Mouse (Mus musculus) embryo, embryonic 11.5 days (tissue): ENCODE data around the gene Abcc5.
"Not testable (repeated sequence)": the region's sequence is repeated elsewhere in the genome, so short reads cannot be mapped to it uniquely, and the experiment has no call there.

ENCODE experiments used
- DNase-seq: peaks from one replicate; pipeline ENCODE4 v3.0.0-alpha.2; 2012; ENCODE audit warnings: low read depth, low spot score

Gene Abcc5

DNA sequence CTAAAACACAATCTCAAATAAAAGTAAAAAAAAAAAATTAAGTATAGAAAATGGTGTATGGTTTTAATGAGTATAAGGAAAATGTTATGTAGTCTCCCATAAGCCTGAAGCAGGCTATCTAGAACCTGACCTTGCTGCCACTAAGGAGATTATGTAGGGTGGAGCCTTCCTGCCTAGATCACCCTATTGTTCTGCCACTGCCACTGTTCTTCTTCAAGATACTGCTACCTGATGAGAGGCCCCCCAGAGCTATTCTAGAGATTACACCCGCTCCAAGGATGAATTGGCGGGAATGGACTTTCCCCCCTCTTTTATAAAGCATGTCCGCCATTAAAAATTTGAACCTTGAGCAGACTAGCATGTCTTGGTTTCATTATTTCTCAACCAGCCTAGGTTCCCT, 64.7 kb downstream of the Abcc5 start:
- not testable (repeated sequence) for DNase-seq

DNA sequence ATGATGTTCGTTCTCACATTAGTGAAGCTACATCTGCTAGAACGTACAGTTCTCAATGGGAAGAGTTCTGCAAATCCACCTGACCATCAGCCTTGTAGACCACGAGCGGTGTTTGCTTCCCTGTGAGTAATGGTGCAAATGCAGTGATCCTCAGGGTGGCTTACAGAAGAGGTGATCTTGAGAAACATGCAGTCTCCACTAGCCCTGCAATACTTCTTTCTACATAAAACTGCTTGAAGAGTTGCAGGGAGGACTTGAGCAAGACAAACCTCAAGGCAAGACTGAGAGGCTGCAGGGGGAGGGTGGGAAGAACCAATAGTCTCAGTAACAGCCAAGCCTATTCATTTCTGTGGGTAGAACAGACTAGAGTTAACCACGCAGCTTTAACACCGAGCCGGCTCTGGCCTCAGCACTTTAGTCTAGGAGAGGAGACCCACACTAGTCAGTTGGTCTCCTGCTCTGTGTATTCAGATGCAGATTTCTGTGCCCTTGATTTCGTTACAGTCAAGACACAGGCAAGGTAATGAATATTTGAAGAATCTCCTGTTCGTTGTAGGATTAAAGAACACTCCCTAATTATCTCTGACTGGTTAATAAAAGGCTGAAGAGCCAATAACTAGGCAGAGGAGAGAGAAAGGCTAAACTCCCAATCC, 66.4 kb downstream of the Abcc5 start:
- DNase-seq, result no peak

DNA sequence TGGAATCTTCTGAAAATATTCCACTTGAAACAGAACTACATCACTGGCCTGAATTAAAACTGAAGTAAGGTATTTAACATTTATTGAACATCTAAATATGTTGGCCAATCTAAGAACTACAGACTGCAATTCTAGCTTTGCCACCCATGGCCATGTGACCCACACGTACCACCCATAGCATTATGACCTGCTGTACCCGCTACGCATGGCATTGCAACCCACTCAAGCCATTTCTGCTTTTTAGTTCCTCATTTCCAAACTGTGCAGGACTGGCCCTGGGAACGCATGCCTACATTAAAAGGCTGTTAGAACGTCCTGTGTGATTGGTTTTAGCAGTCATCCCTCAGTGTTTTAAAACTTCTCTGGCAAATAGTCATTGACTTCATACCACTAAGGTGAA, 68.4 kb downstream of the Abcc5 start:
- no peak for DNase-seq

DNA sequence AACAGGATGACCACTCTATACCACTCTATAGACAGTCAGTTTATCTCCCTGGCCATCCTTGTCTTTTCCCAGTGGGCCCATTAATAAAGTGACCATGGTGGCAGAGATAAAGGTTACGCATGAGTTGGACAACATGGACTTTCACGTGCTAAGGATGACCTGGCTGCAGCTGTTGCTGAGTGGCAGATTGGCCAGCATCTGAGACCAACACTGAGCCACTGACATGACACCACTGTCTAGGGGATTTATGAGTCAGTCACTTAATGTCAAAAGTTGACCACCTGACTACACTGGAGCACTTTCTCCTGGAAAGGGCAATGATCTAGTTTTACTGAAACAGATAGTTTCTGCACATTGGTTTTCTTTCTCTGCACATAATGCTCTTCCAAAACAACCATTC, 71.4 kb downstream of the Abcc5 start:
- DNase-seq, result no peak

DNA sequence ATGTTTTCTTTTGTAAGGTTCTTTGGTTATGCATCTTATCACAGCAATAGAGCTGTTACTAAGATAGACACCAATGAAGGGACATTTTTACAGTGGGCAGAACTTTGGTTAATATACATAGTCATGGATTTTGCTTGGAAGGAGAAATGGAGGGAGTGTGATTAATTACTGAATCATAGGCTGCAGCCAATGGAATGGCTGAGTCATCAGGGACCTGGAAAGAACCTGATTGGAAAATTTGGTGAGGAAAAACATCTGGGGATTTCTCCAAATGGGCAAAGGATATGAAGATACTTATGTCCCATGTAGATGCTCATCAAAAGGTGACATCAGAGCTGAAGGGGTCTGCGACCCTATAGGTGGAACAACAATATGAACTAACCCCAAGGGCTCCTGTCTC, 72.2 kb downstream of the Abcc5 start:
- no peak for DNase-seq

DNA sequence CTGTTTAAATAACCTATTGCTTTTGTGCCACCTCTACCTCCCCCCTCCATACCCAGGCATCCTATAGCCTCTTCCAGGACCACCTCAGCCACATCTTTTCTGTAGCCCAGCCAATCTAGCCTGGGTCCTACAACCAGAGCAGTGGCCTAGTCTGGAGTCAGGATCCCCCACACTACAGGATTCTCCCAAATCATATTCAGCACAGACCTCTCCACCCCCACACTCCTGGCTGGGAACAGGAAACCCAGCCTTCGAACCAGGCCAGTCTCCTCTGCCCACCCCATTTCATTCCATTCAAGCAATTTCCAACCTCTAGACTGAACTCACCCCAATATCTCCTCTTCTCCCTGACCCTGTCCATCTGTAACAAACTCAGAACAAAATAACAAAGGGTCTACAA, 80.7 kb downstream of the Abcc5 start:
- no peak for DNase-seq

DNA sequence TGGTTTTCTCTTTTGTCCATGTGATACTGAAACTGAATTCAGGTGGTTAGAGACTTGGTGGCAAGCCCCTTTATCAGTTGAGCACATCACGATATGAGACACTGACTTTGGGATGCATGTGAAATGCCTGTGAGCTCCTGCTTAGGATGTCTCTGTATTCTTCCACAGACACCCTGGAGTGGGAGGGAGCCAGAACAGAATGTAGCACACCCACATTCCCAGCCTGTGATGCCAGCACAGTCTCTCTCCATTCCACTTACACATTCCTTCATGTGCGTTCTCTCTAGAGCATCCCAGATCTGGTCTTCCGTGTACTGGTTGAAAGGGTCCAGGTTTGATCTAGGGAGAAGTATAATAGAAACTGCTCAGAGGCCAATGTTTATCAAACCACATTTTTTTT, 87.6 kb downstream of the Abcc5 start:
- DNase-seq, result no peak

DNA sequence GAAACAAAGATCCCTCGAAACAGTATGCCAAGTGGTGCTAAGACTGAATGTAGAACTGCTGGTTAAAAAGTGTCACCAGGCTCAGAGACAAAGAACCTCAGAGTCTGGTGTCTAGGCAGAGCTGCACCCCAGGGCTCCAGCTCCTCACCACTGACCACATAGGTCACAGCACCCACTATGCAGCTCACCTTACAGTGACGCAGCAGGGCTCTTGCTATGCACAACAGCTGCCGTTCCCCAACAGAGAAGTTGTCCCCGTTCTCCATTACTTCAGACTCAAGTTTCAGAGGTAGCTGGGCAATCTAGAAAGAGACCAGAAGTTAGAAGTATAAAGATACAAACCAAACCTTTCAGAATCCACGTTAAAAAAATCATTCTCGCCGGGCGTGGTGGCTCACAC, 91.3 kb downstream of the Abcc5 start:
- DNase-seq, result no peak

DNA sequence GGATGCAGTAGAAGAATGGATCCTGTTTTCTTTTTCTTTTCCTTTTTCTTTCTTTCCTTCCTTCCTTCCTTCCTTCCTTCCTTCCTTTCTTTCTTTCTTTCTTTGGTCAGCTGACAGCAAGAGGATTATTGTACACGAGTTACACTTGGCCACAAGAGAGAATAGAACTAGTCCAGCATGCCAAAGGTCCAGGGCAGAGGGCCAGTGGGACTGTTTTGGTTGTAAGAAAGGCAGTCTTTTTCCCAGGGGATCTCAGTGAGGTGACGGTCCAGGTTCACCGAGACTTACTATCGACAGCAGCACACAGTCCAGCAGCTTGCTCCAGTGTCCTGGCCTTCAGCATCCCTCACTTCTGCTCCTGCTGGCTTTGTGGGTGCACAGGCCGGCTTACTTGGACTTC, 97.9 kb downstream of the Abcc5 start:
- no peak for DNase-seq

DNA sequence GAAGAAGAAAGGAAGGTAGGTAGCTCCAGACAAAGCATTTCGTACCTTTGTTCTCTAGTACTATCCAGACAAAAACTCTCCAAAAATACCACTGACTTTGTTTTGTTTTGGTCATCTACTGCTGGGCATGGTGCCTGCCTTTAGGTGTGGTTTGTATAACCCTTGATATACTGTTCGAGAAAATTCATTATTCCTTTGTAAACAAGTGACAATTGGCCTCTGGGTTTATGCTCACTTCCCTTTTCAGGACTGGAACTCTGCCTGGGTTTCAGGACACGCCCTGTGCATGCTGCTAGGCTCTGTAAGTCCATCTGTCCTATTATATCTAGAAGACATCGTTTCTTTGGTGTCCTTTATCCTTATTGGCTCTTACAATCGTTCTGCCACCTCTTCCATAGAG, 100.9 kb downstream of the Abcc5 start, which contains the start of gene Cyp2ab1:
Cyp2ab1 (minus strand) TSS at position 119 of the 400 bp plus-strand sequence.
- no peak for DNase-seq

DNA sequence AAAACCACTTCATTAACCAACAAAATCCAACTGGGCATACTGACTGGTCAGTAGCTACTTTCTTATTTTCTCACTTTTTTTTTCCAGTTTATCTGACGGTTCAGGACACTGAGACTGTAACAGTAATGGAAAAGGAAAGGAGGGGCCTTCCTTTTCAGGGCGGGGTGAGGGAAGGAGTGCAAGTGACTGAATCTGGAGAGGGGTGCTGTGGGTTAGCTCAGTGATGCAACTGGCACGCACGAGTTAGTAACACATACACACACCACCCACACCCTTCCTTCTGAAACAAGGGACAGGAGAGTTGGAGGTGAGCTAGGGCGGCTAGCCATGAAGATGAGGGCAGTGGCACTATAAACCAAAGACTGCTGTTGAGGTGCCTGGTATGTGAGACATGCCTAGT, 102.3 kb downstream of the Abcc5 start:
- DNase-seq, result no peak

DNA sequence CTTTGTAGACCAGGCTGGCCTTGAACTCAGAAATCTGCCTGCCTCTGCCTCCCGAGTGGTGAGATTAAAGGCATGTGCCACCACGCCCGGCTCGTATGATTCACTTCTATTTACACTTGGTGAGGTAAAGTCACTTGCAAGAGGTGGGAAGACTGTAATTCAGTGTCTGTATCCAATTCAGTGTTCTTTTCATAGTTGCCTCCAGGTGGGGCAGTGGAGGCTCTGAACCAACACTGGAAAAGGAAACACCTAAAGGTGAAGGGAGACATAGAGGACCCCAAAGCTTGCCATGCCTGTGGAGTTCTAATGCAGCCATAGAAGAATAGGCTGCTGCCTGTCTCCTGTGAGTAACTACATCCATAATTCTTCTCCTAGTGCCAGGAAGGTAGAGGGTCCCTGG, 103.9 kb downstream of the Abcc5 start:
- no peak for DNase-seq

DNA sequence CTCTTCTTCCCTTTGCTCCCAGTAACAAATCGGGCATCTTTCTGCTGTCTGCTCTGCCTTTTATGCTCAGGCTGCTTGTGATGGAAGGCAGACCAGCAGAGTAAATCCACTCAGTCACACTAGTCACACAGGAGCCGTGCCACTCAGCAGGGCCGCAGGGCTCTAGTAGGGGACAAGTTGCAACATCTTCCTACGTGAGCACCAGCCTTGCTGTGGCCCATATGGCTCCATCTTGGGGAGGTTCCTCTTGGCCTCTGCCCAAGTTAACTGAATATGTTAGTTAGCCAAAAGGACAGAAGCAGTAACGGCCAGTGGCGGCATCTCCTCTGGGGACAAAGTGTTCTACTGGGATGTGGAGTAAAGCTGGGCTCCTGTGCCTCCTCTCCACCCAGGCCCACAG, 109.4 kb downstream of the Abcc5 start:
- DNase-seq, result no peak

DNA sequence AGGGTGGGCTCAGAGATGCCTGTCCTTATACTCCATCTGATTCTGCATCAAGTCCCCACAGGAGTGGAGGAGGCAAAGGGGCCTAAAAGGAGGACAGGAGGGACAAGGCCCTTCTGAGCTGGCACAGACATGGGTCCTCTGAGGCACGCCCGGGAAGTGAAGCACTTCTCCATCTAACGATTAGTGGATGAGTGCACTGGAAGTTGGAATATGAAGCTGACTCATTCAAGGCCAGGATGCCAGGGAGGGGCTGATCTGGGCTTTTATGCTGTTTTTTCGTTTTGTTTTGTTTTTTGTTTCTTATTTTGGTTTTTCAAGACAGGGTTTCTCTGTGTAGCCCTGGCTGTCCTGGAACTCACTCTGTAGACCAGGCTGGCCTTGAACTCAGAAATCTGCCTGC, 110.9 kb downstream of the Abcc5 start:
- no peak for DNase-seq

DNA sequence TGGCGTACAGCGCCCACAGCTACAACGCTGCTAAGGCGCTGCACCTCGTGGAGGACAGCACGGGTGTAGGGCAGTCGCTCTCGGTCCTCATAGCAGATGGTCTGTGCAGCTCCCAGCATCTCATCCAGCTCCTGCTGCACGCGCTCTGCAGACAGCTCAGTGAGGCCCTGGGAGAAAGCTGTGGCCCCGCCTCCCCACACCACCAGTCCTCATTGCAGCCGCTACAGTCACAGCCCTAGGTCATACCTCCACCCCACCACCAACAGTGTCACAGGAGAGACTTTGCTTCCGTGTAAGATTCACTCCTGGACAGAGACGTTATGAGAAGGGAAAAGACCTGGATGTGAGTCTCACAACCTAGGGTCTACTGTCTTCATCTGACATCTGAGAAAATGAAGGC, 113.9 kb downstream of the Abcc5 start:
- DNase-seq, result no peak

DNA sequence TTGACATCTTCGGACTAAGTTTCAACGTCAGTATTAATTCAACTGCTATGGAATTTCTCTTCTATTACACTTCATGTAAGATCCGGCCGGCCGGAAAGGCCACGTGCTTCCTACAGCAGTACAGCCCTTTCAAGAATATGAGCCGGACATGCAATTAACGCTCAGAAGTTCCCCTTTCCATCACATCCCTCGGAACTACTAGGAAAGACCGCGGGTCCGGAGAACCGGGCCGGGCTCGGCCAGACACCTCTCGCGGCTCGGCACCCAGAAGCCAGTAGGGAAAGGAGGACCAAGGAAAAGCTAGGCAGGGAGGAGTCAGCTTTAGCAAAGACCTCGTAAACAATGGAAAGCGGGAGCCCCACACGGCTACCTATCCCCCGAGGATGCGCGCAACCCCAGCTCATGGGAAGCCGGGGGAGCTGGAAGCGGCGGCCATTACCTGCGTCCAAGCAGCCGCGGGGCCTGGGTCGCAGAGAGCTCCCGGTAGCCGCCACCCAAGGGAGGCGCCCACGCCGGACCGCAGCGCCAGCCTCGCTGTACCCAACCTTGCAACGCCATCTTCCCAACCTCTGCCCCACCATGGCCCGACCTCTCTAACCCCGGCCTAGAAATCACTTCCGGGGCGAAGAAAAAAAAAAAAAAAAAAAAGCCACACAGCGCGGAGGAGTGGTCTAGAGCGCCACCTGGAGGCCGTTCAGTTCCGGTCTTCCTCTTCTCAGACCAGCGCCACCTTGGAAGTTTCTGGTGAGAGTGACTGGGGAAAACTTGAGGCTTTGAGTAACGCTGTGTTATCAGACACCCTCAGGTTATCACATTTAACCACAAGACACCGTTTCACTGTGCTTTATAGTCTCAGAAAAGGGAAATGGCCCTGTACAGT, 124.2 kb downstream of the Abcc5 start, which contains the start of gene Parl:
Parl (minus strand) TSS at position 618 of the 880 bp plus-strand sequence.
- DNase-seq, result peak; percentile 87

DNA sequence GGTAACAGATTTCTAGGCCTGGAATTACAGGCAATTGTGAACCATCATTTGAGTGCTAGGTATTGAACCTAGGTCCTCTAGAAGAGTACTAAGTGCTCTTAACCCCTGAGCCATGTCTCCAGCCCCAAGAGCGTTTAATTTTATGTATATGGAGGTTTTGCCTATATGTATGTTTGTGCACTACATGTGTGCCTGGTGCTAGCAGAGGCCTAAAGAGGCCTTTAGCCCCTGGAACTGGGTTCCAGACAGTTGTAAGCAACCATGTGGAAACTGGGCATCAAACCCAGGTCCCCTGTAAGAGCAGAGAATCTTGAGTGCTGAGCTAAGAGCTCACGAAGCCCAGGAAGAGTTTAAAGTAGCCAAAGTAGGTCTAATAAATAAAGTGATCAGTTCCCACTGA, 126.1 kb downstream of the Abcc5 start:
- no peak for DNase-seq
